Mouse (Mus musculus) heart, postnatal 0 days (tissue): ENCODE results near the gene Ttc21b. TPM values are rescaled to one million over a fixed set of nuclear protein-coding genes. Genes with fewer than 3 reads are reported as not detected.

Source experiments
- ATAC-seq: fragments of 200-750 bp; cut with Nextera tagmentation; 2 replicates; pipeline ENCODE4 v1.8.0; 2017; ENCODE audit warnings: low read depth, moderate number of reproducible peaks, moderate library complexity; ENCODE audit not compliant: insufficient read depth
- DNase-seq: peaks from one replicate; pipeline ENCODE4 v3.0.0-alpha.2; 2016; ENCODE audit warnings: low spot score
- H3K27ac ChIP-seq: fragments of 300-500 bp; sonication (generic); 2 replicates; pipeline ENCODE4 v1.5.1; 2014; ENCODE audit warnings: low read depth, mild to moderate bottlenecking
- H3K27me3 ChIP-seq: fragments of 300-500 bp; sonication (generic); 2 replicates; pipeline ENCODE4 v1.6.1; 2014; ENCODE audit warnings: low read length, mixed read lengths; ENCODE audit not compliant: control insufficient read depth, insufficient read depth
- H3K36me3 ChIP-seq: fragments of 300-500 bp; sonication (generic); replicated peaks from 2 replicates; pipeline ENCODE4 v1.6.1; 2014; ENCODE audit warnings: low read length, mixed read lengths; ENCODE audit not compliant: control insufficient read depth, insufficient read depth
- H3K4me1 ChIP-seq: fragments of 300-500 bp; sonication (generic); 2 replicates; pipeline ENCODE4 v1.6.1; 2014; ENCODE audit warnings: antibody characterized with exemption; ENCODE audit not compliant: control insufficient read depth, insufficient read depth
- H3K4me2 ChIP-seq: fragments of 300-500 bp; sonication (generic); 2 replicates; pipeline ENCODE4 v1.6.1; 2014; ENCODE audit warnings: low read depth, mild to moderate bottlenecking, low read length, moderate library complexity
- H3K4me3 ChIP-seq: fragments of 300-500 bp; sonication (generic); 2 replicates; pipeline ENCODE4 v1.5.1; 2014; ENCODE audit warnings: low read depth, low read length
- H3K9ac ChIP-seq: fragments of 300-500 bp; sonication (generic); replicated peaks from 2 replicates; pipeline ENCODE4 v1.6.1; 2014; ENCODE audit warnings: low read depth, low read length, mixed read lengths
- H3K9me3 ChIP-seq: fragments of 300-500 bp; sonication (generic); replicated peaks from 2 replicates; pipeline ENCODE4 v1.6.1; 2016; ENCODE audit warnings: low read length; ENCODE audit not compliant: control insufficient read depth
- CTCF ChIP-seq: IDR thresholded peaks from 2 replicates; pipeline ENCODE4 v1.5.1; 2016; ENCODE audit warnings: antibody characterized with exemption, control low read depth, low read depth
- EP300 ChIP-seq: IDR thresholded peaks from 2 replicates; pipeline ENCODE4 v1.6.1; 2016; ENCODE audit warnings: antibody characterized with exemption, low read depth
- WGBS: fragments of 180-500 bp; shearing (Covaris S2); extraction: QIAGEN DNeasy Blood & Tissue Kit; methylation state at CpG from one replicate; pipeline ENCODE4 v1.1.7; 2014; 5-methylcytosine and 5-hydroxymethylcytosine counted together
- polyA plus RNA-seq: library from polyadenylated mRNA; unstranded; fragments of >200 nt; fragmentation: Nextera tagmentation; extraction: Ambion mirVana; gene quantifications from 2 replicates; pipeline ENCODE4 v1.2.1, GENCODE M21; 2015
- total RNA-seq: library from RNA; depleted of rRNA; stranded (reverse); fragments of >200 nt; gene quantifications from 2 replicates; pipeline ENCODE4 v1.2.3, GENCODE M21; 2014; ENCODE audit warnings: low replicate concordance

Gene Ttc21b
- total and polyA plus RNA-seq, 2 experiments from 2014 or later, result 2.8 to 3.4 TPM

GRCm38 (mm10) chr2:66148654-66149230 is 107.7 kb downstream of the Ttc21b start:
- DNase-seq, result no peak

GRCm38 (mm10) chr2:66146473-66146872 is 109.9 kb downstream of the Ttc21b start:
- no peaks in the 10 kb centered on the region for H3K4me1 ChIP-seq
- DNase-seq (no peak), ATAC-seq (no peak)
- H3K36me3 ChIP-seq, result no peaks in the 10 kb centered on the region
- 52% methylated on average over 4 of the region's 4 CpGs for WGBS
- no peaks in the 10 kb centered on the region for H3K27me3 ChIP-seq
- no peak overlapping the region for H3K9ac ChIP-seq
- no peak overlapping the region for H3K4me3 ChIP-seq
- no peak overlapping the region for H3K4me2 ChIP-seq
- no peak overlapping the region for H3K27ac ChIP-seq
- no peak for TF ChIP-seq CTCF
- TF ChIP-seq EP300, result no peak
- no peaks in the 10 kb centered on the region for H3K9me3 ChIP-seq

More at GRCm38 (mm10) chr2:66148654-66149230, 107.7 kb downstream of the Ttc21b start:
- TF ChIP-seq EP300 (no peak), CTCF (no peak)
- no peaks in the 10 kb centered on the region for H3K4me1 ChIP-seq
- WGBS, result 72% methylated on average over 10 of the region's 10 CpGs
- H3K36me3 ChIP-seq, result no peaks in the 10 kb centered on the region
- no peak for ATAC-seq
- no peak overlapping the region for H3K4me2 ChIP-seq
- no peak overlapping the region for H3K9ac ChIP-seq
- no peak overlapping the region for H3K27ac ChIP-seq
- H3K9me3 ChIP-seq, result no peaks in the 10 kb centered on the region
- H3K4me3 ChIP-seq, result no peak overlapping the region
- no peaks in the 10 kb centered on the region for H3K27me3 ChIP-seq

DNA sequence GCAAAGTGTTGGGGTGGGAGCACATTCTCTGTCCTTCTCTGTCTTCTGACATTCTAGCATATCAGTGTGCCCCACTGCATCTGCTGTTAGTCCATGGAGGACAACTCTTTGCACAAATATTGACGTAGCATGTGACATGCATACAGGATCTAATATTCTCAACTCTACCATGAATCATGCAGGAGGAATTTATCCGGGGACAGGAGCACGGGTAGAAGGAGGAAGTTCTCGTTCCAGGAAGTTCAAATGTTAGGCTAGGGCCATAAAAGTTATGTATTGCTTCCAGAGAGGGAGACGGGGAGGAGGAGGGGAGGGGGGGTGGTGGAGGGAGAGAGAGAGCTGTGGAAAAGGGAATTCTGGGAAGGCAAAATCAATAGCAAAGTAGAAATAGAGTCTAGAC is 111.6 kb downstream of the Ttc21b start:
- Histone ChIP-seq H3K9ac (no peak overlapping the region), H3K4me3 (no peak overlapping the region), H3K27me3 (no peaks in the 10 kb centered on the region), H3K4me1 (no peaks in the 10 kb centered on the region), H3K36me3 (no peaks in the 10 kb centered on the region), H3K27ac (no peak overlapping the region), H3K9me3 (no peaks in the 10 kb centered on the region), H3K4me2 (no peak overlapping the region)
- ATAC-seq (no peak), DNase-seq (no peak)
- TF ChIP-seq CTCF (no peak), EP300 (no peak)
- WGBS, result 27% methylated on average over 5 of the region's 5 CpGs

GRCm38 (mm10) chr2:66143284-66143683 is 113.1 kb downstream of the Ttc21b start:
- ATAC-seq, result no peak
- Histone ChIP-seq H3K9me3 (no peaks in the 10 kb centered on the region), H3K9ac (no peak overlapping the region), H3K36me3 (no peaks in the 10 kb centered on the region), H3K27ac (no peak overlapping the region), H3K27me3 (no peaks in the 10 kb centered on the region), H3K4me2 (no peak overlapping the region), H3K4me3 (no peak overlapping the region), H3K4me1 (no peaks in the 10 kb centered on the region)
- WGBS, result 87% methylated on average over 4 of the region's 4 CpGs
- TF ChIP-seq CTCF, result no peak
- TF ChIP-seq EP300, result no peak
- no peak for DNase-seq

GRCm38 (mm10) chr2:66142711-66143110 is 113.7 kb downstream of the Ttc21b start:
- 82% methylated on average over 2 of the region's 2 CpGs for WGBS

GRCm38 (mm10) chr2:66142268-66142667 is 114.1 kb downstream of the Ttc21b start:
- H3K27me3 ChIP-seq, result no peaks in the 10 kb centered on the region
- no peak overlapping the region for H3K27ac ChIP-seq
- no peak overlapping the region for H3K4me3 ChIP-seq
- no peaks in the 10 kb centered on the region for H3K4me1 ChIP-seq
- H3K4me2 ChIP-seq, result no peak overlapping the region
- 91% methylated on average over 2 of the region's 2 CpGs for WGBS
- H3K36me3 ChIP-seq, result no peaks in the 10 kb centered on the region
- H3K9me3 ChIP-seq, result no peaks in the 10 kb centered on the region
- TF ChIP-seq EP300, result no peak
- no peak for ATAC-seq
- H3K9ac ChIP-seq, result no peak overlapping the region
- no peak for DNase-seq

More at GRCm38 (mm10) chr2:66142711-66143110, 113.7 kb downstream of the Ttc21b start:
- DNase-seq (no peak), ATAC-seq (no peak)
- no peak overlapping the region for H3K9ac ChIP-seq
- no peak overlapping the region for H3K27ac ChIP-seq
- no peak overlapping the region for H3K4me2 ChIP-seq
- no peaks in the 10 kb centered on the region for H3K9me3 ChIP-seq
- no peak overlapping the region for H3K4me3 ChIP-seq
- TF ChIP-seq EP300 (no peak), CTCF (no peak)
- H3K4me1 ChIP-seq, result no peaks in the 10 kb centered on the region
- H3K36me3 ChIP-seq, result no peaks in the 10 kb centered on the region
- no peaks in the 10 kb centered on the region for H3K27me3 ChIP-seq
